Mouse (Mus musculus): ENCODE data around the gene AI413582. TPM values are rescaled to one million over a fixed set of nuclear protein-coding genes. Genes with fewer than 3 reads are reported as not detected.
A peak's percentile ranks its signal among the peaks of the same experiment; 100 is the strongest.

Gene AI413582
- polyA plus RNA-seq, 1 experiment: 46.0 TPM

DNA sequence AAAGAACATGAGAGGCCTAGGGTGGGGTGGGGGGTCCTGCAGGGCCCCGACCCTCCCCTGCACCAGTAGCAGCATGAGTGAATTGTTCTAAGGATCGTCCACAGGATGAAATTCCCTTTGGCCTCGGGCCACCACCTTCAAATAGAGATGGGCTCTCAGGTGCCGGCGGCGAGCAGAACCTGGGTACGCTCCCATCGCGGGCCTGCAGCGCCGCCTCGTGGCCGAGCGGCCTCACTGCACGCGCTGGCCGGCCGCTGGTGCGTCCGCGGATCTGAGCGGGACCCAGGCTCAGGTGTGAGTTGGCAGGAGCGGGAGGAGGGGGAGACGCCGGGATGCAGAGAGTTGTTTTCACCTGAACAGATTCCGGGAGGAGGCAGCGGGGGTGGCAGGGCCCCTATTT lies 45.0 kb downstream of the AI413582 start:
- H3K36me3 ChIP-seq (ENCODE audit: control insufficient read depth, insufficient read depth): no peaks in the 10 kb centered on the region
- no peaks in the 10 kb centered on the region for H3K79me2 ChIP-seq (ENCODE audit: control insufficient read depth, insufficient read depth)
- H3K4me2 ChIP-seq (ENCODE audit: low read depth): no peak overlapping the region
- no peak overlapping the region for H3ac ChIP-seq (ENCODE audit: control insufficient read depth, insufficient read length)
- peaks cover 47% of the 10 kb centered on the region for H3K27me3 ChIP-seq (ENCODE audit: control insufficient read depth, insufficient read depth, insufficient read length)
- TF ChIP-seq TCF12 (IDR thresholded peaks at IDR 0.05; ENCODE audit: insufficient read depth, poor library complexity, severe bottlenecking) (no peak), TCF3 (IDR thresholded peaks at IDR 0.05; ENCODE audit: insufficient read length, low read depth) (no peak), E2F4 (IDR thresholded peaks at IDR 0.05; ENCODE audit: insufficient read depth) (no peak), MYOD1 (IDR thresholded peaks at IDR 0.05; ENCODE audit: control insufficient read depth in 1 of 3, insufficient read length in 2 of 3, low read depth in 2 of 3) (no peak)
- no peak overlapping the region for H3K4me3 ChIP-seq

DNA sequence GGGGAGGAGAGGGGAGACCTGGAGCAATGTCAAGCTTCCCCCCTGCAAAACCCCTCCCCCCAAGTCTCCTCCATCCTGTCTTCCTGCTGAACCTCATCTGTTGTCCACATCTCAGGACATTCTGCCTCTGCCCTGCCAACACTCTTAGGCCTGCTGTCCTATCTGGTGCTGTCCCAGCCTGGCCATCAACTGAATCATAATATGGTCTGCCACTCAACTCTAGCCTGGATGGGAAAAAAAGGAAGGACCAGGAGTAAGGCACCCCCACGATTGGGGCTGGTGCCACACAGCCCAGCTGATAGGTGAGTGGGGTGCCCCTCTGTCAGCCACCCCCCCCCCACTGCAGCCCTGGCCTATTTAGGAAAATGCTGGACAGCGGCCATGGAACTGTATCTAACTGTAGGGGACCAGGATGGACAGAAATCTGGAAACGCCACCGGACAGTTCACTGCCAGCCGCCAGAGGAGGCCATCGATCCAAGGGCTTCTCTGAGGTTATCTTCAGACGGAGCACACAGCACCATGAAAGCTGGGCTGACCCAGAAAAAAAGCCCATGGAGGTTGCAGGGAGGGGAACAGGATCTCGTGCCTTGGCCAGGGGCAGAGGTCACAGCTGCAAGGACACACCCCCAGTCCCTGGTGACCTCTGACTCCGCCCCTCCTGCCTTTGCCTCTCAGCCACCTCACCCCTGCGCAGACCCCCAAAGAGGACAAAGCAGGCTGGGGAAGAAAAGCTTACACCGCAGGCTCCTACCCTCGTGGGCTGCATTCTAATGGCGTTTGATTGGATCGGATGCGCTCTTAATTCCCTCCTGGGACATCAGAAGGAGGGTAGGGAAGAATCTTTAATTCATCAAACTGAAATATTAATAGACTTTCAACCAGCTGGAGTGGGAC lies 46.6 kb downstream of the AI413582 start:
- H3K36me3 ChIP-seq (ENCODE audit: control insufficient read depth, insufficient read depth): no peaks in the 10 kb centered on the region
- H3K4me2 ChIP-seq (ENCODE audit: low read depth): no peak overlapping the region
- H3K79me2 ChIP-seq (ENCODE audit: control insufficient read depth, insufficient read depth): no peaks in the 10 kb centered on the region
- H3K4me3 ChIP-seq: no peak overlapping the region
- H3ac ChIP-seq (ENCODE audit: control insufficient read depth, insufficient read length): no peak overlapping the region
- H3K27me3 ChIP-seq (ENCODE audit: control insufficient read depth, insufficient read depth, insufficient read length): peaks cover 63% of the 10 kb centered on the region
- TF ChIP-seq CEBPB (IDR thresholded peaks at IDR 0.05; ENCODE audit: insufficient read depth, poor library complexity, severe bottlenecking) (no peak), MYOG (IDR thresholded peaks at IDR 0.05; ENCODE audit: control insufficient read depth in 1 of 3, insufficient read depth in 1 of 3, insufficient read length in 2 of 3, low read depth in 2 of 3) (no peak), TCF12 (IDR thresholded peaks at IDR 0.05; ENCODE audit: insufficient read depth, poor library complexity, severe bottlenecking) (no peak), E2F4 (IDR thresholded peaks at IDR 0.05; ENCODE audit: insufficient read depth) (no peak), REST (IDR thresholded peaks at IDR 0.05; ENCODE audit: insufficient read depth, insufficient read length) (no peak), MAX (IDR thresholded peaks at IDR 0.05; ENCODE audit: low read depth) (no peak), SRF (IDR thresholded peaks at IDR 0.05; ENCODE audit: control insufficient read depth, insufficient read length, low read depth) (no peak), TCF3 (IDR thresholded peaks at IDR 0.05; ENCODE audit: insufficient read length, low read depth) (no peak)

DNA sequence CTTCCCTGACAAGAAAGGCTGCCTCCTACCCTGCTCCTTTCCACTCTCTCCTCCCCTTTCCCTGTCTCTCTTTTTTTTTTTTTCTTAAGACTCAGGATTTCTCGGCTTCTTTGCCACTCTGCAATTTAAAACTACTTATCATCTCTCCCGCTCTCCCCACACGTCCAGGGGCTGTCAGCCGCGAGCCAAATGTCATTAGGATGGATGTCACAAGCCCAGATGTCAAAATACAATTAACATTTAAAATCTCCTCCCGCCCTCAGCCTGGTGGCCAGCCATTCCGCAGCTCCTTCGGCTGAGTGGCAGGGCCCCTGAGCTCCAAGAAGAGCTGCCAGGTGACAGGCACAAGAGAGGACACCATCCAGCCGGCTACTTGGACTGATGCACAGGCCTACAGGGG lies 47.3 kb downstream of the AI413582 start:
- H3K4me3 ChIP-seq: no peak overlapping the region
- no peak overlapping the region for H3K4me2 ChIP-seq (ENCODE audit: low read depth)
- H3K36me3 ChIP-seq (ENCODE audit: control insufficient read depth, insufficient read depth): no peaks in the 10 kb centered on the region
- TF ChIP-seq TCF12 (IDR thresholded peaks at IDR 0.05; ENCODE audit: insufficient read depth, poor library complexity, severe bottlenecking) (no peak), REST (IDR thresholded peaks at IDR 0.05; ENCODE audit: insufficient read depth, insufficient read length) (no peak), E2F4 (IDR thresholded peaks at IDR 0.05; ENCODE audit: insufficient read depth) (no peak)
- no peaks in the 10 kb centered on the region for H3K79me2 ChIP-seq (ENCODE audit: control insufficient read depth, insufficient read depth)
- H3K27me3 ChIP-seq (ENCODE audit: control insufficient read depth, insufficient read depth, insufficient read length): peaks cover 69% of the 10 kb centered on the region
- H3ac ChIP-seq (ENCODE audit: control insufficient read depth, insufficient read length): no peak overlapping the region

DNA sequence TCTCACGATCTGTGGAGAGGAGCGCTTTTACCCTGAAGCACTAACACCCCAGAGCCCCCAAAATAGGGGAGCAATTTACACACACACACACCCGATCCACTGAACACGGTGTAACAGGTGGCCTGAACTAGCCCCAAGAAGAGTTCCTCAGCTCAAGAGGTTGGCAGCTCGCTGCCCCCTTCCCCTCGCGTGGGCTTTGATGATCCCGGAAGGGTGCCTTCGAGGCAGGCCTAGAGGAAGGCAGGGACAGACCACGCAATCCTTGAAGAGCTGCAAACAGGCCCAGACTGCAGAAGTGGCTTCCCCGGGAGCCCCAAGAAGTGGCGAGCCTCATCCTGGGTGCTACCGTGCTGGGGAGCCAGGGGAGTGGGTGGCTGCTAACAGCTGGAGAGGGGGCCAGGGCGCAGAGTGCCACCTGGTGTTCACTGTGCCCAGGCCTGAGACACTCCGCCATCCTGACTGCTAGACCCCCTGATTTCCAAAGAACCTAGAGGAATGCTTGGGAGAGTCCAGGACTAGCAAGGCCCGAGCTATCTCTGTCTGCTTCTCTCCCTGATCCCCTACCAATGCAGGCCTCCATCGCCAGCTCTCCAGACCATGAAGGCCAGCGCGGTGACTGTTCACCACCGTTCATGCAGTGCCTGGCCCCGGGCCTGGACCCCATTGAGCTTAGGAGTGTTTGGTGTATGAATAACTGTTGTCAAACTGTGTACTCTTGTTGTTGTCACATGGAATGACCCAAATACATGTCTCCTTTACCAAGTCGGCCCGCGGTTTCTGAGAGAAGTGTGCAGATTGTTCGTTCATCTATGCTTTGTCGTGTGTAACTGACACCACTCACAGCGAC lies 51.4 kb downstream of the AI413582 start:
- H3K27me3 ChIP-seq (ENCODE audit: control insufficient read depth, insufficient read depth, insufficient read length): peaks cover 95% of the 10 kb centered on the region
- H3ac ChIP-seq (ENCODE audit: control insufficient read depth, insufficient read length): no peak overlapping the region
- H3K36me3 ChIP-seq (ENCODE audit: control insufficient read depth, insufficient read depth): no peaks in the 10 kb centered on the region
- TF ChIP-seq CEBPB (IDR thresholded peaks at IDR 0.05; ENCODE audit: insufficient read depth, poor library complexity, severe bottlenecking) (no peak), POLR2A (IDR thresholded peaks at IDR 0.05; ENCODE audit: insufficient read length, low read depth) (no peak), MAX (IDR thresholded peaks at IDR 0.05; ENCODE audit: low read depth) (no peak), MYOD1 (IDR thresholded peaks at IDR 0.05; ENCODE audit: control insufficient read depth in 1 of 3, insufficient read length in 2 of 3, low read depth in 2 of 3) (no peak), E2F4 (IDR thresholded peaks at IDR 0.05; ENCODE audit: insufficient read depth) (no peak), MYOG (IDR thresholded peaks at IDR 0.05; ENCODE audit: control insufficient read depth in 1 of 3, insufficient read depth in 1 of 3, insufficient read length in 2 of 3, low read depth in 2 of 3) (peak in 1 of 3 experiments; percentile 11)
- H3K4me2 ChIP-seq (ENCODE audit: low read depth): no peak overlapping the region
- no peaks in the 10 kb centered on the region for H3K79me2 ChIP-seq (ENCODE audit: control insufficient read depth, insufficient read depth)
- H3K4me3 ChIP-seq: no peak overlapping the region

Other genes with a start within 250 kb of the AI413582 start
- gene Grm4, start 44.4 kb downstream of the AI413582 start, polyA plus RNA-seq (2012; fragmentation: generic; extraction: Trizol): not detected
- gene Hmga1, start 9.3 kb downstream of the AI413582 start, polyA plus RNA-seq (2012; fragmentation: generic; extraction: Trizol): 60.9 TPM
- gene Nudt3, start 57.7 kb upstream of the AI413582 start, polyA plus RNA-seq (2012; fragmentation: generic; extraction: Trizol): 142 TPM
- gene RPS10-NUDT3, start 69.5 kb upstream of the AI413582 start, polyA plus RNA-seq (2012; fragmentation: generic; extraction: Trizol): not detected
- gene Rps10, start 70.9 kb upstream of the AI413582 start, polyA plus RNA-seq (2012; fragmentation: generic; extraction: Trizol): 3,606 TPM
- 3.0 TPM for gene Pacsin1, start 89.8 kb upstream of the AI413582 start, polyA plus RNA-seq (2012; fragmentation: generic; extraction: Trizol)
- gene Spdef, start 163.2 kb upstream of the AI413582 start, polyA plus RNA-seq (2012; fragmentation: generic; extraction: Trizol): 0.05 TPM